Mouse (Mus musculus) liver, postnatal 0 days (tissue): ENCODE measurements around the gene Tfcp2.

ENCODE experiments used
- CTCF ChIP-seq: sonication (generic); IDR thresholded peaks from 2 replicates; pipeline ENCODE4 v1.5.1; 2016; ENCODE audit warnings: antibody characterized with exemption, low read depth
- EP300 ChIP-seq: IDR thresholded peaks from 2 replicates; pipeline ENCODE4 v1.6.1; 2016; ENCODE audit warnings: antibody characterized with exemption, low read depth, mild to moderate bottlenecking

- TF ChIP-seq CTCF: no peak
- TF ChIP-seq EP300: no peak
These were observed 12.4 kb downstream of the Tfcp2 start for GRCm38 (mm10) chr15:100539411-100539810.
